Mouse (Mus musculus): ENCODE measurements around the gene Mbd3.

DNA sequence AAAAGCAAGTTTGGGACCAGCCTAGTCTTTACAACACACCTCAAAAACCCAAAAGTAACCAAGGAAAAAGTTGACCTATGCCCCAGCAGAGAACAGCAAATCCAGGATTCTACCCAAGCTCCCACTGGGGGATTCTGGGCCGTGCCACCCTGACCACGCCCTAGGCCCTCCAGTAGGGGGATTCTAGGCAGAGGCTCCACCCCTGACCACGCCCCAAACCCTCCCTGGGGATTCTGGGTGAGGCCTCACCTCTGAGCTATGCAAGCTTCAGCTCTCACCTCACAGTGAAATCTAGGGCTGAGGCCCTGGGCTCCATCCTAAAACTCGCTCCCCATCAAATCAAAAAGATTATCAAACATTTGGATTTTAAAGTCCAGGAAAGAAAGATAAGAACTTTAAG is 24.2 kb upstream of the Mbd3 start:
- TF ChIP-seq CTCF (IDR thresholded peaks at IDR 0.05; ENCODE audit: insufficient read depth, low read depth, low read length) (no peak), POLR2A (IDR thresholded peaks at IDR 0.05; ENCODE audit: insufficient read depth, low read depth, low read length) (no peak)
